Mouse (Mus musculus): ENCODE data around the gene Ddah1.

GRCm38 (mm10) chr3:145864033-145864712 is 105.7 kb downstream of the Ddah1 start:
- TF ChIP-seq CTCF (IDR thresholded peaks at IDR 0.05; ENCODE audit: low read depth) (no peak), EP300 (optimal IDR thresholded peaks at IDR 0.05) (no peak)
